Mouse (Mus musculus): ENCODE results near the gene Rheb.

Rheb gene

DNA sequence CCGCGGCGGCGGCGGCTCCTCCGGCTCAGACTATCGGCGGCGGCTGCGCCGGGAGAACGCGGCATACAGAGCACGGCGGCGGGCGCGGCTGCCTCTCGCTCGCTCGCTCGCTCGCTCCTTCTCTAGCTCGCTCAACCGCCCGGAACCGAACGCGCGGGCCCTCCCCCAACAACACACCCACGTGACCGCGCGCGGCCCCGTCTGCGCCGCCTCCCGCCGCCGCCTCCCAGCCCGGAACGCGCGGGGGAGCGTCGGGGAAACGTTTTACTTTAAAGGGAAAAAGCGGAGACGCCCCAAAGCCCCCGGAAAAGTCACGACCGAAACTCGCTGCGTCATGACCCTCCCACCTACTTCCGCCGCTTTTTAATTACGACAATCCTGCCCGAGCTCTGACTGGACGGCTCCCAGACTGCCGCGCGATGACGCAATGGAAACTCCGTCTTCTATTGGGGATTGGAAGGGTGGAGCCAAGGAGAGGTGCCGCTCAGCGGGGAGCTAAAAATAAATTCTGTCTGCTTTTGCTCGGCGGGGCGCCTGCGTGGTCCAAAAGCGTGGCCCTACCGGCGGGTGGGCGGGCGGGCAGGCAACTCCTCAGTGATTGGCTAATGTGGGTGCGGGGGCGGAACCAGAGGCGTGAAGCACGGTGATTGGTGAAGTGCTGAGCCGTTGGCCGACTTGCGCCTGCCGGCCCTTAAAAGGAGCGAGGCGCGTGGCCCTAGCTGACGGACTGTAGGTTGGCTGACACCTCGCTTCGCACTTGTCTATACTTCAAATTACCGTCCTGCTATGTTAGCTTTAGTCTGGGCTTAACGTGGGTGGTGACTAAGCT is at the start of gene Rheb:
Gene Rheb, minus strand, starts transcription at position 351 of the 829 bp plus-strand sequence.
- CTCF ChIA-PET, result interaction anchor here (0.5 to 1.4 kb wide), 13 partner anchors 14 to 265 kb away, joined by 3 to 9 read pairs (median 3); partner anchors contain the start of genes Abcf2 (in 1 of the 4) and Nub1 (in 1 of the 4)

DNA sequence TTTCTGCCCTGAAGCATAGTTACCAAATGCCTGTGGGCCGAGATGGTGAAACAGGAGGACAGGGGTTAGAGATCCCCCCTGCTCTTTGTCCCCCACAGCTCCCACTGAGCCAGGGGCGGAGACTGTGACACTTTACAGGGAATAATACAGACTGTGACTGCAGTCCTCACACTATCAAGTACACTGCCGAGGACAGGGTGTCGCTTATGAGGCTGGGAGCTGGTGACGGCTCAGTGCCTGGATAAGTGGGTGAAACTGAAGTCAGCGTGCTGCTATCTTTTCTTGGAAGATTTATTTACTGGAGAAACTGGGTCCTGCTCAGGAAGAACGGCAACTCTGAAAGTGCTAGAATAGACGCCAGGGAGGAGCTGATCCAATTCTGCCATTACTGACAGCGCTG is 47.4 kb upstream of the Rheb start:
- ChIA-PET POLR2A (interaction anchor here in 1 of 4 experiments (0.5 to 1.7 kb wide), 2 partner anchors 34 to 63 kb away, joined by 3 to 4 read pairs; no protein-coding TSS in a partner anchor), CTCF (interaction anchor here in 1 of 4 experiments (1.3 kb wide), 1 partner anchor 18 kb away, joined by 3 read pairs; no protein-coding TSS in a partner anchor)

More for the DNA sequence above, at the start of gene Rheb:
- POLR2A ChIA-PET, result interaction anchor here (0.5 to 3.2 kb wide), 96 partner anchors 9 to 1177 kb away, joined by 3 to 50 read pairs (median 4); partner anchors contain the start of genes Abcf2 (in 3 of the 4), Nub1 (in 3 of the 4), Abcb8 (in 1 of the 4) and Actr3b (in 1 of the 4)

DNA sequence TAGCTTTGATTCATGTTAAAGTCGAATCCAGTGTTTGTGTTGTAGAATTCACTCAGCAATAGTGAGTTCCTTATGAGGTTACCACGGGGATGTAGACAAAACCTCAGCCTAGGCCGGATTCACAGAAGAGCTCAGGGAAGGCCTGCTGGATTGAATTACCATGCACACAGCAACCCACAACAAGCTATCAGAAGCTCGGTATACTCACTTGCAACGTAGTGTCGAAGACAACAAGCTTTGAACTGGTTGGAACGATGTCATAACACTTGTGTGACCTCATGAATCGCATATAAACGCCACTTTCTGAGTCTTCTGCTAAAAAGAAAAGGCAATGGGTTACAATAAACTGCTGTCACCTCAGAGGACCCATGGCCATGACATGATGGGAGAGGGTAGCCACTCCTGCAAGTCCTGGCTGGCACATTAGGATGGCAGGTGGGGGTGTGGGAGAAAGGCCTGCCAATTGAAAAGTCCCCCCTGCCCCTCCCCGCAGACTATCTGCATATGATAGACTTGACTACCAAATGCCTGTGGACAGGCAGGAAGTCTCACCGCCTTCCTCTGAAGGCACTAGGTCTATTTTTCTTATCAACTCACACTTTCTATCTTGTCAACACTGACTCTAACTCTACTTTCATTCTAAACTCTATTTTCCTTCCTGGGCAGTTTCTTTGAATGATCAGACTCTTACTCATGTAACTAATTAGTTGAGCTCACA is 46.6 kb upstream of the Rheb start:
- CTCF ChIA-PET, result no interaction called here
- POLR2A ChIA-PET, result interaction anchor here in 2 of 4 experiments (0.5 to 1.7 kb wide), 3 partner anchors 14 to 64 kb away, joined by 3 to 4 read pairs (median 4); no protein-coding TSS in a partner anchor

DNA sequence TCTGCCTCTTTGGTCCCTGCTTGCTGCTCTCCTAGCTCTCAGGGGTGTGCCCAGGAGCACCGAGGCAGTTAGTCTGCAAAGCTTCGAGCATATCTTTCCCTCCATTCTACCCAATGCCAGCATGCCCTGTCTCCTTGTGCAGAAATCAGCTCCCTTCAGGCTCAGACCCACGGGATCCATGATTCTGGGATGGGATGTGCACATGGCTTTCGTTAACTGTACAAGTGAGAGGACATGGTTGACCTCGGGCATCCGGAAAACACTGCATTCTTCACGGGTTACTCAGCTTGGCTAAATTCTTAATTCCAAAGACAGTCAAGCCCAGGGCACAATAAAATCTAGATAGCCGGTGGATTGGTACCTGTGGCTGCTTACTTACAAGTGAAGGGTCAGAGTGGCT is 44.8 kb upstream of the Rheb start:
- ChIA-PET CTCF (interaction anchor here in 1 of 4 experiments (0.6 kb wide), 1 partner anchor 167 kb away, joined by 5 read pairs; no protein-coding TSS in a partner anchor), POLR2A (interaction anchor here in 1 of 4 experiments (1.5 kb wide), 1 partner anchor 52 kb away, joined by 3 read pairs; no protein-coding TSS in a partner anchor)

DNA sequence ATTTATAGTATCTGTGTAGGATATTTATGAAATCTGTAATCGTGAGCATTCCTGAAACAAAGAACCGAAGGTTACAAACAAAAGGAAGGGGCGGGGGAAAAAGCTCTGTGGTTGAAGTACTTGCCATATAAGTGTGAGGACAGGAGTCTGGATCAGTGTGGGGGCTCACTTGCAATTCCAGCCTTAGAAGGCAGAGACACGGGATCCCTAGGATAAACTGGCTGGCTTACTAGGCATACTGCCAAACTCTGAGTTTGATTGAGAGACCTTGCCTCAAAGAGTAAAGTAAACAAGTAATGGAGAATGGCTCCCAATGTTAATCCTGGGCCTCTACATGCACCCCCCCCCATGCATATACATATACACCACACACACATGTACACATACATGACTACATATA is 36.3 kb upstream of the Rheb start:
- POLR2A ChIA-PET, result interaction anchor here in 1 of 4 experiments (0.6 kb wide), 1 partner anchor 15 kb away, joined by 3 read pairs; no protein-coding TSS in a partner anchor
- CTCF ChIA-PET, result no interaction called here

DNA sequence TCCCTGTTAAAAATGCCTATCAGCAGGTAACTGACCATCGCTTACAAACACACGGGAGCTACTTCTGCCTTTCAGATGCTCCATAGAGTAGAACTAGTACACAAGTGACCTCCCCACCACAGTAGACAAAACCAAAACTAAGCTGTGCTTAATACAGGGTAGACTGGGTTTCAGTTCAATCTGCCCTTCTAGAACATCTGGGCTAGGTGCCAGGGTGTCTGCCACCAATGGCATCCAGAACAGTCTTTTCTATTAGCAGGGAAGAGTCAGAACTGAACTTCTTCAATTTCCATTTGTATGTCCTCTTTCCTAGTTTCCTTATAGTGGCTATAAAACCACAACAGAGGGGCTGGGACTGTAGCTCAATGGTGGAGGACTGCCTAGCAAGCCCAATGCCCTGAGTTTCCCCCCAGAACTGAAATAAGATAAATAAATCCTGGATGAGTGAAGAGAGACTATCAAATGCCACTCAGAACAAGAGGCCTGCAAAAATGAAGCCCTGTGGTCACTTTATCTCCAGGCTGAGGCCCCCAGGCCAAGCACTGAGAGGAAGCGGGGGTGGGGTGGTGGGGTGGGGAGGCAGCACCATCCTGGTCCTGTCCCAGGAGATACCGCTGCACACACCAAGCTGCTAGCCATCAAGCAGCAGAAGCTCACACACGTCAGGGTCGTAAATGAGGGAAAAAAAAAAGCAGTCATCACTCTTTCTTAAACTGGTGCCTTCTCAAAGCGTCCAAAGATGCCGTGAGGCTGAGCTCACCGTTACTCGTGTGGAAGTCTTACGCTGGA is 35.6 kb upstream of the Rheb start:
- POLR2A ChIA-PET, result no interaction called here
- CTCF ChIA-PET, result no interaction called here

DNA sequence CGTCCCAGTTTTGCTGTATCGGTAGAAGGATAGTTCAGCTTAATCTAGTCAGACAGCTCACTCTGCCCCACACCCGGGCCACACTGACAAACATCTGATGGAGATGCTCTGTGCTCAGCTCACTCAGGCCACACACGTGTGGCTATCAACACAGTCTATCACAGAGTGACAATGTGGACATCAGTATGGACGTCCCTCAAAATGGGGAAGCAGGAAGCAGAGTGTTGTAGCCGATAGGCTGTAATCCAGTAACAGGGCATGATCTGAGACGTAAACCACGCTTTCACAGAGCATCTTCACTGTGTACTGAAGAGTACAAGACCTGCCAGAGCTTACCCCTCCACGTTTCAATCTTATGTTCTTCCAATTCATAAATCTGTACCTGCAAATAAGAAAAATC is 34.2 kb upstream of the Rheb start:
- ChIA-PET CTCF (no interaction called here), POLR2A (no interaction called here)

DNA sequence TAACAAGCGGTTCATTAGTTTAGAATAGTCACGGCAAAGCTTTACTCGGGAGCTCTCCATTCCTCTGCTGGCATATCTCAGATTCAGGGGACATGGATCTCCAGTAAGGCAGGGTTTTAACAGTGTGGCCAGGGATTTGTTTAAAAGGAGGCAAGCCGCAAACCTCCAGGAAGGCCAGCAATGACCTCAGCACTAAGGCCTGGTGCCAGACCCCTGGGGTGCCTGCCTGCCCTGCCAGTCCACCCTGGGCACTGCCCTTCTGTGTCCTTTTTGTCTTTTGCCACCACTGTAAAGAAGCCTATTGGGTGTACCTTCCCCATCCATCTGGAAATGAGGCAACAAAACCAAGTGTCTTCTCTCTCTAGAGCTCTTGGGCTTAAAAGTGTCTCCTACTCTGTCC is 31.7 kb upstream of the Rheb start:
- POLR2A ChIA-PET, result interaction anchor here in 2 of 4 experiments (1.2 to 2.0 kb wide), 2 partner anchors 9 to 31 kb away, joined by 3 to 6 read pairs; partner anchors contain the start of gene Rheb (in 1 of the 2)
- CTCF ChIA-PET, result no interaction called here

DNA sequence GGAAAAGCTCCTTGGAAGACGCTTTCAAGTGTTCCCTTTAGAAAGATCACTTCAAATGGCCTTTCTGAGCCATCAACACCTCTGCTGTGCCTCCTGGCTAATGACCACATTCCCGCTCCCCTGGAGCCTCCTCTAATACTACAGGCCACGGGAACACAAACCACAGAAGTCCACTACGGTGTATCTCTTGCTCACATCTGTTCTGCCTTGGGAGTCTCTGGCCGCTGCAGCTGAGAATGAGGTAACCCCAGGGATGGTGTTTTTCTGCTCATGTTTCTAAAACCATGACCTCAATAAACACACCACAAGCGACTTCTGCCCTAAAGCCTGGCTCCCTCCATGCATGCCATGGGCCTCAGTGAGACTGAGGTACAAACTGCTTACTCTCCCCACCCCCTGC is 30.8 kb upstream of the Rheb start:
- ChIA-PET POLR2A (interaction anchor here in 1 of 4 experiments (1.2 kb wide), 1 partner anchor 9 kb away, joined by 3 read pairs; no protein-coding TSS in a partner anchor), CTCF (no interaction called here)

DNA sequence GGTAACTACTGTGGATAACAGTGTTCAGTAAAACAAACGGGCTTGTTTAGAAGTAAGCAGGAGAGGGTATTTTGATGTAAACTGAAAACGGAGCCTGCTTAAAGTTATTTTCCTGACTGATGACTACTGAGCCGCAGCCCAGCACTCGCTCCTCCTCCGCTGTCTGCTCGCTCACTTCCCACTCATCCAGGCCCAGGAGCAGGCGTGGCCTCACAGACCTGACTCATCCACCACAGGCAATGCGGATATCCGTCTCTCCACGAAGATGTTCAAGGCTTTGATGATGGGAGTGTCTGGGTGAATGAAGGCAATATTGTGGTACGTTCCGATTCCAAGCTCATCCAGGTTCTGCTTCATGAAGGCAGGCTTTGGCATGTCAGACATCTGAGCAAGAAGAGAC is 28.9 kb upstream of the Rheb start:
- POLR2A ChIA-PET, result interaction anchor here in 1 of 4 experiments (1.0 to 1.6 kb wide), 3 partner anchors 11 to 16 kb away, joined by 3 to 6 read pairs (median 4); no protein-coding TSS in a partner anchor
- CTCF ChIA-PET, result no interaction called here

DNA sequence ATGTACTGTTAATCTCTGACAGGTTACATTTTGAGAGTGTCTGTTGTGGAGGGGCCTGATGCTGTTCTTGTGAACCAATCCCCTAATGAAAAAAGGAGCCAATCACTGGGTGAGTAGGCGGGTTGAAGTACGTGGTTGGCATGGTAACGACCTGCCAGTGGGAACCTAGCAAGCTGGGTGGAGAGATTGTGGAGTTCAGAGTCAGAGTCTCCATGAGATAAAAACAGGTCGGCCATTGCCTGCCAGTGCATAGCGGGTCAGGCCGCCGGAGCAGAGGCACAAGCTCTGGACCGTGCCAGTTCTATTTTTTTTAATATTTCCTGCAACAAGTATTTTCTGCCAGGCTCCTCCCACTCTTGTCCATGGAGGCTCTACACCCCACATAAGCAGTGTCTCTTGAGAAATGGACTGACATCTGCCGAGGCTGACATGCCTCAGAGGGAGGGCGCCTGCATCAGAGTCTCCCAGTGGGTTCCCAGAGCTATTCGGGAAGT is 27.4 kb upstream of the Rheb start:
- ChIA-PET CTCF (interaction anchor here in 2 of 4 experiments (0.6 to 1.2 kb wide), 2 partner anchors 23 to 534 kb away, joined by 4 read pairs; no protein-coding TSS in a partner anchor), POLR2A (interaction anchor here in 1 of 4 experiments (0.8 to 1.5 kb wide), 2 partner anchors 9 to 42 kb away, joined by 3 to 6 read pairs; no protein-coding TSS in a partner anchor)

DNA sequence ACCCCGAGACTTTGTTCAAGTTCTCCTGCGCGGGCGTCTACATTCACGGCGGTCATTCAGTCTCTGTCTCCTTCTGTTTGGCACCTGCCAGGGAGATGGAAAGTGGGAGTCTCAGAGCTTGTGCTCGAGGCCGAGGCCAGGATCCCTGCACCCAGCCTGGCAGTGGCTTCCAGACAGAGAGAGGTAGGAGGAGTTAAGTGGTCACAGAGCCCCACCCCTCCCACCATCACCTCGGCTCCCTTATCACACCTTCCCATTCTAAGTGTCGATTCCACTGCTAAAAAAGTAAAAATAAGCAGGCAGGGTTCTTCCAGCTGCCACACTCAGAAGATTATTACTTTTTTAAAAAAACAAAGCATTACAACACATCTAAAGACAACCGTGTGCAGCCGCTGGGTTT is 21.4 kb upstream of the Rheb start:
- ChIA-PET CTCF (no interaction called here), POLR2A (interaction anchor here in 2 of 4 experiments (0.6 to 1.1 kb wide), 2 partner anchors 21 to 111 kb away, joined by 3 read pairs; partner anchors contain the start of gene Rheb (in 1 of the 2))

DNA sequence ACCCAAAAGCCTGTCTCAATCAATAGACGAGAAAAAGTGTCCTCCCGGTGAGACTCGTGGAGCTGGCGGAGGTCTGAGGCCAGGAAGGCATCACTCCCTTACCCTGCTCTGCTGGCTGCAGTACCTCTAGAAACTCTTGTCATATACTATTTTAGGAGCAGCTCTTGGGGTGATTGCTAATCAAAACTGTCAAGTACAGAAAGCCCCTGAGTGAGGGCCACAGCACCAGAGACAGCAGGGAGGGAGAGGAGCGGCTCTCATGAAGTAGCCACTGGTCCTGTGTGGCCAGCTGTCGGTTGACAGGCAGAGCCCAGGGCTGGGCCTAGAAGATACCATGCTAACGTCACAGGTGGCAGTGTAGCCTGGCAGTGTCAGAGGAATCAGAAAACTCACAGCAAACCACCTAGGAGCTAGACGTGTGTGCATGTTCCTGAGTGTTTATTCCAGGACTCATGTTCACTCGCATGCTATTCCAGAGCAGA is 19.1 kb upstream of the Rheb start:
- ChIA-PET CTCF (no interaction called here), POLR2A (interaction anchor here in 2 of 4 experiments (1.2 to 1.3 kb wide), 2 partner anchors 9 to 145 kb away, joined by 3 to 6 read pairs; no protein-coding TSS in a partner anchor)

DNA sequence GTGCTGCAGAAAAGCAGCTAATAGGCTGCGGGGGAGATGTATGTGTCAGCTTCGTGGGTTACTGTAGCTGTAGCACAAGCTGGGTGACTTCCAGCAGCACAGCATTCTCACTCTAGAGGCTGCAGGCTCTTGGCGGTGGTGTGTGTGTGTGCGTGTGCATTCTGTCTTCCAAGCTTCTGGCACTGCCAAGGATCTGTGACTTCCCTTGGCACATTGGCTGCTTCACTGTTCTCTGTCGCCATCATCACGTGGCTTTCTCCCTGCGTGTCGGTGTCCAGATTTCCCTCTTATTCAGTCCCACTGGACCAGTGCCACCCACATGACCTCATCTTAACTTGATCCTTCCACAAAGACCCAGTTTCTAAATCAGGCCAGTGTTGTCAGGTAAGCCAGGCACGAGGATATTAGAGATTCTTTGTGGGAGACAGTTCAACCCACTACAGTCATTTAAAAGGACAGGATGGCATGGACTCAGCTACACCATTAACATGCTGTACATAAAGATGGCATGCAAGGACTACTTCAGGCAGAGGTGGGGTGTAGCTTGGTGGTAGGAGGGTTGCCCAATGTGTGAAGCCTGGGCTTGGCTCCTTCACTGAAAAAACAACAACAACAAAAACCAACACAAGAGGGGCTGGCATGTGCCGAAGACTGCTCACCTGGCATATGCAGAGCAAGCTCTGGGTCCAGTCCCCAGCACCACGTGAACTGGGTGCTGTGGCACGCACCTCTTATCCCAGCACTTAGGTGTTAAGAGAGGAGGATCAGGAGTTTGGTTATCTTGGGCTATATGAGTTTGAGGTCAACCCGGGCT is 18.4 kb upstream of the Rheb start:
- ChIA-PET CTCF (interaction anchor here in 2 of 4 experiments (0.5 to 0.8 kb wide), 2 partner anchors 43 to 60 kb away, joined by 3 to 6 read pairs; no protein-coding TSS in a partner anchor), POLR2A (interaction anchor here in 2 of 4 experiments (1.2 to 1.3 kb wide), 3 partner anchors 10 to 146 kb away, joined by 3 to 6 read pairs (median 3); no protein-coding TSS in a partner anchor)

DNA sequence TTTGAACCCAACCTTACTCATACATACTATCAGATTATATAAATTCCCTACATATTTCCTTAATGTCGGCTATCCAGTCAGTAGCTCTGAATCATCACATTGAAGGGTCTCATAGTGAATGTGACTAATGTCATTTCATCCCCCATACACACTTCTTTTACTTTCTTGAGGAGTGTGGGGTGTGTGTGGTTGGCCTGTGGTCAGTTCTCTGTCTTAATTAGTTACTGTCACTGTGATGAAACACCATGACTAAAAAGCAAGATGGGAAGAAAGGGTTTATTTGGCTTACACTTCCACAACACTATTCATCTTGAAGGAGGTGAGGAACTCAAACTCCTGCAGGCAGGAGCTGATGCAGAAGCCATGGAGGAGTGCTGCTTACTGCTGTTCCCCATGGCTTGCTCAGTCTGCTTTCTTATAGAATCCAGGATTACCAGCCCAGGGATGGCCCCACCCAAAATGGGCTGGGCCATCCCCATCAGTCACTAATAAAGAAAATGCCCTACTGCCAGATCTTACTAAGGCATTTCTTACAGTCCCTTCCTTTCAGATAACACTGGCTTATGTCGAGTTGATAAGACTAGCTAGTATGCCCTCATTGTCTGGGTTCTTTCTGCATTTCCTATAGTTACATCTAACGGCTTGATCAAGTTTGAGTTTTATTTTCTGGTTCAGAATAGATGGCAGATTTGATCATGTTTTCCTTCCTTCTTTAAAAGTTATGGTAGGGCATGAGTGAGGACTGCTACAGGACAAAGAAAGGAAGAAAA is 17.5 kb upstream of the Rheb start:
- ChIA-PET POLR2A (interaction anchor here in 2 of 4 experiments (0.9 to 1.3 kb wide), 4 partner anchors 9 to 147 kb away, joined by 3 to 6 read pairs (median 4); no protein-coding TSS in a partner anchor), CTCF (interaction anchor here in 2 of 4 experiments (0.5 to 0.8 kb wide), 2 partner anchors 43 to 59 kb away, joined by 3 to 6 read pairs; no protein-coding TSS in a partner anchor)

Data from embryonic stem cell, embryonic (primary cell).